Mouse (Mus musculus) c-Kit-positive CD71-positive TER-119-positive erythroid progenitor cells, embryonic 14.5 days (primary cell): Measurements from ENCODE around the gene Cdk5rap3.

Experiments used
- DNase-seq: peaks from one replicate; pipeline ENCODE4 v3.0.0-alpha.2; 2013; ENCODE audit warnings: low spot score

Gene Cdk5rap3

GRCm38 (mm10) chr11:96859635-96860034, 56.7 kb downstream of the Cdk5rap3 start:
- DNase-seq: no peak

GRCm38 (mm10) chr11:96857446-96857845, 58.9 kb downstream of the Cdk5rap3 start:
- DNase-seq: no peak
